Mouse (Mus musculus): Measurements from ENCODE around the gene Adamts14.

DNA sequence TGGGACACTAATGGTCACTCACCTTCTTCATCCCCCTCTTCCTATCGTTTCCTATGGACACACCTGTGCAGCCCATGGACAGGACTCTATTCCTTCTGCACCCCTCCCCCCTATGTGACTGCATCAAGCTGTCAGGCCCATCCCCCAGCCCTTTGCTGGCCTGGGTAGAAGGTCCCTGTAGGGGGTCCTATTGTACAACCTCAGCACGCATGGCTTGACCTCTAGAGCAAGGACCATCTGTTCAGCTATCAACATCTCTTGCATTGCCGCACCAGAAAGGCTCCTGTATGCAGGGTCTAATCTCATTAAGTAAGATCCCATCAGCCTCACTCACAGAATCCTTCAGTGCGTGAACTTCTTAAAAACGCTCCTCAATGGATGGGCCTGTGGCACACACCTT, 47.5 kb downstream of the Adamts14 start:
- TF ChIP-seq POLR2A (IDR thresholded peaks at IDR 0.05; ENCODE audit: control insufficient read depth, low read depth, low read length) (no peak), CTCF (IDR thresholded peaks at IDR 0.05; ENCODE audit: control insufficient read depth, insufficient read depth, insufficient replicate concordance, low read depth, low read length) (no peak)

Measured in testis, adult 2 months (tissue).